Mouse (Mus musculus) adrenal gland, adult 2 months (tissue): ENCODE measurements around the gene Cox7a2l. TPM values are rescaled to one million over a fixed set of nuclear protein-coding genes. Genes with fewer than 3 reads are reported as not detected.
A peak's percentile ranks its signal among the peaks of the same experiment; 100 is the strongest.

Experiments
- DNase-seq: peaks from one replicate; pipeline ENCODE4 v3.0.0; 2021
- polyA plus RNA-seq: library from polyadenylated mRNA; depleted of rRNA; stranded (reverse); fragments of >200 nt; gene quantifications from 2 replicates; pipeline ENCODE4 v1.2.3, GENCODE M21; 2012
- total RNA-seq, 2 experiments: library from RNA; stranded (reverse); gene quantifications; 2 replicates each; pipeline ENCODE4 v1.2.3; 2021

Cox7a2l gene
- total and polyA plus RNA-seq, 3 experiments, result 87.2 to 185 (median 141) TPM

GRCm38 (mm10) chr17:83526624-83527532, 9.7 kb upstream of the Cox7a2l start:
- peak; percentile 31 for DNase-seq

- DNase-seq, result no peak
Observed at GRCm38 (mm10) chr17:83526091-83526561, 9.0 kb upstream of the Cox7a2l start.

- DNase-seq, result no peak
Observed at GRCm38 (mm10) chr17:83525596-83525995, 8.5 kb upstream of the Cox7a2l start.

GRCm38 (mm10) chr17:83524753-83525152, 7.6 kb upstream of the Cox7a2l start:
- no peak for DNase-seq

- no peak for DNase-seq
Observed at GRCm38 (mm10) chr17:83522590-83523379, 5.7 kb upstream of the Cox7a2l start.

- DNase-seq, result no peak
Observed at GRCm38 (mm10) chr17:83521881-83522280, 4.8 kb upstream of the Cox7a2l start.

- DNase-seq, result peak; percentile 92
Observed at GRCm38 (mm10) chr17:83514213-83514701, 2.9 kb downstream of the Cox7a2l start.

GRCm38 (mm10) chr17:83513655-83514212, 3.4 kb downstream of the Cox7a2l start:
- DNase-seq, result no peak

- DNase-seq, result no peak
Observed at GRCm38 (mm10) chr17:83512130-83512529, 5.0 kb downstream of the Cox7a2l start.

- no peak for DNase-seq
Observed at GRCm38 (mm10) chr17:83503693-83504092, 13.4 kb downstream of the Cox7a2l start.

- DNase-seq, result no peak
Observed at GRCm38 (mm10) chr17:83499692-83500091, 17.4 kb downstream of the Cox7a2l start.

- DNase-seq, result no peak
Observed at GRCm38 (mm10) chr17:83498889-83499288, 18.2 kb downstream of the Cox7a2l start.

- DNase-seq, result no peak
Observed at GRCm38 (mm10) chr17:83487762-83488161, 29.4 kb downstream of the Cox7a2l start.

- DNase-seq, result no peak
Observed at GRCm38 (mm10) chr17:83483784-83484183, 33.3 kb downstream of the Cox7a2l start.

- DNase-seq, result no peak
Observed at GRCm38 (mm10) chr17:83482817-83483536, 34.2 kb downstream of the Cox7a2l start.

GRCm38 (mm10) chr17:83481551-83481950, 35.6 kb downstream of the Cox7a2l start:
- peak; percentile 52 for DNase-seq

- no peak for DNase-seq
Observed at GRCm38 (mm10) chr17:83477089-83477488, 40.0 kb downstream of the Cox7a2l start.

GRCm38 (mm10) chr17:83469586-83469985, 47.5 kb downstream of the Cox7a2l start:
- DNase-seq, result no peak

GRCm38 (mm10) chr17:83466697-83467251, 50.4 kb downstream of the Cox7a2l start:
- peak; percentile 51 for DNase-seq

GRCm38 (mm10) chr17:83465969-83466368, 51.2 kb downstream of the Cox7a2l start:
- no peak for DNase-seq

- DNase-seq, result no peak
Observed at GRCm38 (mm10) chr17:83457271-83457670, 59.9 kb downstream of the Cox7a2l start.
